Mouse (Mus musculus): ENCODE results near the gene Gm10944. TPM values are rescaled to one million over a fixed set of nuclear protein-coding genes. Genes with fewer than 3 reads are reported as not detected.

The Gm10944 gene
- not detected for total RNA-seq (2022)

- DNase-seq (ENCODE audit: low spot score in 2 of 2): no peak
Observed at GRCm38 (mm10) chr10:10681048-10681447, at the start of gene Gm10944. Gene Gm10944, plus strand, starts transcription at chr10:10681348.

DNA sequence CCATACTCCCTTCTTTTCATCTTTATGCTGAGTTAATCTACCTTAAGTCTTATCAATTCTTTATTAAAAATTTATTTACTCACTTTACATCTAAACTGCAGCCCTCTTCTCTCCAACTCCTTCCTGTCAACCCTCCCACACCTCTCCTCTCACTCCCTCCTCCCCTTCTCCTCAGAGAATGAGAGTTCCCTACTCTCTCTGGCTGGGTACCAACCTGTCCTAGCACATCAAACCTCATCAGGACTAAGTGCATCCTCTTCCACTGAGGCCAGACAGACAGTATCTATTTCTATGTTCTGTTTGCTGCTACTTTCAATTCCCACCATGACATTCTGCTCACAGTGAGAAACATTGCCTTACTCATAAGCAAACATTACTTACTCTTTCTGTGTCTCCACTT is 25.2 kb upstream of the Gm10944 start:
- no peak for DNase-seq (ENCODE audit: low spot score in 2 of 2)

DNA sequence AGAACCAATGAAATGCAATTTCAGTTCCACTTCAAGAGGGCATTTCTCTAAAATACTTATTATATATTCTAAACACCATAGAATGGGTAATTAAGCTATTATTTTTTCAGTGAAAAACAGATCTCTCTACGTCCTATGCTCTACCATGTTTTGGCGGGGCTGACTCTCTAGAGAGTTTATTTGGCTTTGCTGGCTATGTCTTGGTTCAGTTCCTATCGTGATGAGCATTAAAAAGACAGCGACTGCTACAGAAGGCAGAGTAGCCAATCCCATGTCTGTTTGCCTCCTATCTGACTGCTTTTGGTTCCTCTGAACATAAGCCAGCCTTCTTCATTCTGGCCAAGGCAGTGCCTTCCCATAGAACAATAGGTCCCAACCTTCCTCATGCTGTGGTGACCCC is 24.5 kb upstream of the Gm10944 start:
- DNase-seq (ENCODE audit: low spot score in 2 of 2): no peak

DNA sequence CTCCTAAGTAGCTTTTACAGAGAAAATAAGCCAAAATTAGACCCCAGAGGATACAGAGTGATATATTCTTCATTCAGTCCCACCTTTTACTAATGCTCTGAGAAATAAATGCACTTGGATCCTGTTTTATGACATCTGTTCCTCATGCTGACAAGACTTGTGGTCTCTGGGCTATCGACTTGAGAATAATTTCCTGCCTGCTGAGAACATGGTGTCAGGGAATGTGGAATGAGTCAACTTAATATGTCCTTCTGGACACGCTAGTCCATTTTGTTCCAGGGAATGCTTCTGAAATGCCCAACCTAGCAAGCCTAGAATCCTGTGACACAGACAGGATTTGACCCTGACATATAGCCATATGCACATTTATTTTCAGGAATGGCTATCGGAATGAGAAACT is 22.0 kb upstream of the Gm10944 start:
- no peak for DNase-seq (ENCODE audit: low spot score in 2 of 2)

- no peak for DNase-seq (ENCODE audit: low spot score in 2 of 2)
Observed at GRCm38 (mm10) chr10:10659976-10660375, 21.2 kb upstream of the Gm10944 start.

GRCm38 (mm10) chr10:10688907-10689667 is 7.9 kb downstream of the Gm10944 start:
- peak; percentile 42 to 64 for DNase-seq (ENCODE audit: low spot score in 2 of 2)

- DNase-seq (ENCODE audit: low spot score in 2 of 2): no peak
Observed at GRCm38 (mm10) chr10:10689668-10690223, 8.6 kb downstream of the Gm10944 start.

DNA sequence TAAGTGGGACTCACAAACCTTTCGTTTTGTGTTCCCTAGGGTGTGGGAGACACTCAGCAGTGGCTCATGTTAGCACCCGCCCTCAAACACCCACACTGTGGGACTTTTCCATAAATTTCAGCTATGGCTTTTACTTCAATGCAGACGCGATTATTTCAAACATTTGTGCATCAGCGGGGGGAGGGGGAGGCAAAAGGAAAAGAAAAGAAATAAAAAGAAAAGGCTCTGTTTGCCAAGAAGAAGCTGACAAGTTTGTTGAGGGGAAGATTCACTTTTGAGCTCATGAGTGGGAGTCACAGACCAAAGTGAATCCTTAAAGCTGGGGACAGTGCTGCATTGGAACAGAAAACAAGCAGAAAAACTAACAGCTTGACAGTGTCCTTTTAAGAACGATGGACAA is 16.3 kb downstream of the Gm10944 start:
- DNase-seq (ENCODE audit: low spot score in 2 of 2): peak in 1 of 2 experiments; percentile 31

GRCm38 (mm10) chr10:10700903-10701302 is 19.8 kb downstream of the Gm10944 start:
- DNase-seq (ENCODE audit: low spot score in 2 of 2): no peak

DNA sequence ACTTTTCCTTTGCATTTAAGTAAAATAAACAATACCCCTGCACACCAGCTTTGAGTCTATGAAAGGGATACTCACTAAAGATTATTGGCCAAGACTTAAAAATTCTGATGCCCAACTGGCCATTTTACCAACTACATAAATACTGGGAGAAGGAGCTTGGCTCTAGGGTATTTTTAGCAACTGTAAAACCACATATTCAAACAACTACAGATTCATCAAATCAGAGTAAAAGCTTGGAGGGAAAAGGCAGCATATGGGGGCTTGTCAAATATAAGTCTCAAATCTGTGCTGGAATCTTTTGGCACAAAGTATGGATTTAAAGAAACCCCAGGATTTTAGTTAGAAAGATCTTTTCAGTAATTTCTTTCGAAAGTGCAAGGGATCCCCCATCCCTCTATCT is 20.2 kb downstream of the Gm10944 start:
- no peak for DNase-seq (ENCODE audit: low spot score in 2 of 2)

DNA sequence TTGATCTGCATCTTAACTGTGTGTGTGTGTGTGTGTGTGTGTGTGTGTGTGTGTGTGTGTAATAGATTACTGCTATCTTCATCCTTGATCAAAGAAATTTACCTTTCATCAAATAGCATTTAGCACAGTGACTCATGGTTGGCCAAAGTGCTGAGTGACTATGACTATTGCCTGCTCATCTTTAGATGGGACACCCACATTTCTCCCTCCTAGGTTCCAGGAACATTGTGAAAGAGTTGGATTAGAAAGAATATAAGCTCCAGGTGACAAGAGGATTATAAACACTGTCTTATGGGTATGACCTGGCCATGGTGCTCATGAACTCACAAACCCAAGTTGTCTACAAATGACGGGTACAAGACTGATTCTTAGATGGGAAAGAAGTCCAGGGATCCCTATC is 26.9 kb downstream of the Gm10944 start:
- no peak for DNase-seq (ENCODE audit: low spot score in 2 of 2)

DNA sequence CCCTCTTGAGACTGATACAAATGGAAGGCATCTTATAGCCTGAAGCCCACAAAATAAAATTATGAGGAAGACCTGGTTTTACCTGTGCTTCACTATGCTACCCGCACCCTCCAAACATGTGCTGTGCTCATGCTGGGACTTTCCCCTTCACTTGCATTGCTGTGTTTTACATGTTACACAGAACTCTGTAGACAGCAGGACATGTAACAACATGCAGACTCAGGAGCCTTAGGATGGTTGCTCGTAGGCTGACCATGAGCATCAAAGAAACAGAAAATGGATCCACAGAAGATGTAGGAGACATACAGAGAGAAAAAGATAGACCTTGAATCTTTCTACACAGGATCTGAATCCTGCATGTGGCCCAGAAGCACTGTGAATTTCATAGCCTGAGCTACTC is 29.2 kb downstream of the Gm10944 start:
- DNase-seq (ENCODE audit: low spot score in 2 of 2): no peak

GRCm38 (mm10) chr10:10710837-10711236 is 29.7 kb downstream of the Gm10944 start:
- DNase-seq (ENCODE audit: low spot score in 2 of 2): no peak

DNA sequence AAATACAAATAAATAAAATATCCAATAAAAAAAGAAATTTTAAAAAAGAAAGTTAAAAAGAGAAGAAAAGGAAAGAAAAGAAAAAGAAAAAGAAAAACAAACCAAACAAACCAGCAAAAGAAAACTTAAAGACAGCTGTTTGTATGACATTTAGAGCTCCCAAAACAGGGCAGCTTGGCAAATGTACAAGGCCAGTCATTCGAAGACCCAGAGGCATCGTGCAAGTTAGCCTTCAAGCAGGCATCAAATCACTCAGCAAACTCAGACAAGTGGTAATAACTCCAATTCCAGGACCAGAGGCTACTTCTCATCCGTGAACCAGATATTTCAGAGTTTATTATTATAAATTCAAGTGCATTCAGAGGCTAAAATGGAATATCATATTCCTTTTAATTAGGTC is 45.4 kb downstream of the Gm10944 start:
- no peak for DNase-seq (ENCODE audit: low spot score in 2 of 2)

Other genes with a start within 250 kb of the Gm10944 start
- gene Adgb, start 209.0 kb upstream of the Gm10944 start, total RNA-seq (2022): under 1 TPM; 0.41 to 0.65 (median 0.56) TPM
- gene Rab32, start 123.1 kb upstream of the Gm10944 start, total RNA-seq (2022): 1 to 10 TPM; 2.2 to 3.1 (median 2.8) TPM